Mouse (Mus musculus) embryo, embryonic 10.5 days (tissue): ENCODE results near the gene Myef2.

Experiments used
- DNase-seq: peaks from one replicate; pipeline ENCODE4 v3.0.0-alpha.2; 2015; ENCODE audit warnings: low spot score

The Myef2 gene

DNA sequence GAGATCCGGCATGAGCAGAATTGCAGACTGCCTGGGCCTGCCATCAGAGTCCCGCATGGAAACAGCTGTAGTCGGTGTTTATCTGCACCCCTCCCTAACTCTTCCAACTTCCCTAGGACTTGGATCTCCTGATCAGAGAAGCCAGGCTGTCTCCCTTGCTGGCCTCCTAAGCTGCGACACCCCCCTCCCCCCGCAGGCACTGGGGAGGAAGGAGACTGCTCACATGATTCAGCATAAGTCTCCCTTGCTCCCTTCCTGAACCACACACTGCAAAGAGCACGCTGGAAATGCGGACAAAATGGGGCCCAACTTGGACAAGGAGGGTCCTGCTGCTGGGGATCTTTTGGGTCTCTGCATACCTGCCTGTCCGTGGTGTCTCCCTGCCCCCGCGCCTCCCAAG lies 55.6 kb downstream of the Myef2 start, which contains the start of gene Slc24a5:
TSS of gene Slc24a5 (plus strand) at position 231 of the 400 bp plus-strand sequence.
- no peak for DNase-seq

DNA sequence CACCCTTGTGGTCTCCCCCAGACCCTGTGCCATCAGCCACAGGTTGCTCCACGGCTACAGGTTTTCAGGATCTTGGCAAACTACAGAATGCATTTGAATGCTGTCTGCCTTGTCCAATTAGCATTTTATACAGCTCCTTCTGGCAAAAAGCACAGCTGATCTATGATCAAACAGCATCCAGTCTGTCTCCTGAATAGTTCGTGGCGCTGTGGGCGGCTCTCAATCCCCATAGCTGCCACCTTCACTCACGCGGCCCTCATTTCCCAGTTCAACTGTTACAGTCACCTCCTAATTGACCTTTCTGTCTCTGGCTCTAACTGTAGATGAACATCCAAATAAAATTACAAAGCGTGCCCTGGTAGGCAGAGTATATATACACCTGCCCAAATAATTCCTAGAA lies 56.1 kb downstream of the Myef2 start:
- no peak for DNase-seq

DNA sequence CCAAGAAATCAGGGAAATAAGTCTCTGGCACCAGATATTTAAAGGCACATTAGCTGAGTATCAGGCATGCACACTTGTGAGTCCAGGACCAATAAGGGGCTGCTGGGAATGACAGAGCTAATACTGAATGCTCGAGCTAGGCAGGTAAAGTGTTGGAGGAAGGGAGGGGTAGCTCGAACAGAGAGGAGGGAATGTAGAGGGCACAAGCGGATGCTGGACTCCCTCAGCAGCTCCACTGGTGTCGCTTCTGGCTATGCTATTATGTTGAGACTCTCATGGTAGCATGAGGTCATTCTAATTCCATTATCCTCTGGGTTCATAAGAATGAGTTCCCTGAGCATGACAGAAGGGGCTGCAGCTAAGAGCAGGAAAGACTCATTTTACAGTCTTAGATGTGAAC lies 60.5 kb downstream of the Myef2 start:
- DNase-seq: no peak

DNA sequence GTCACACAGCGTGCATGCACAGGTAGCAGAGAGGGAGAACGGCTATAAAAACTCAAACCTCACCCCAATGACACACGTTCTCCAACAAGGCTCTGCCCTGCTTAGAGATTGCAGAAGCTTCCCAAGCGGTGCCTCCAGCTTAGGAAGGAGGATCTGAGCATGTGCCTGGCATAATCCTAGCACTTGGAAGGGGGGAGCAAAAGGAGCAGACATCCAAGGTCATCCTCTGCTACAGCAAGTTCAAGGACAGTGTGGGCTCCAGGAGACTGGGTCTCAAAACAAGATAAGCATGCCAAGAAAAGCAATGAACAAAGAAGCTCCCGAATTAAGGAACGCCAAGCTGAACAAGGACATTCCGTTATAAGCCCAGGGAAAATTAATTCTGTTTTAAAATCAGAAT lies 62.0 kb downstream of the Myef2 start:
- DNase-seq: no peak

DNA sequence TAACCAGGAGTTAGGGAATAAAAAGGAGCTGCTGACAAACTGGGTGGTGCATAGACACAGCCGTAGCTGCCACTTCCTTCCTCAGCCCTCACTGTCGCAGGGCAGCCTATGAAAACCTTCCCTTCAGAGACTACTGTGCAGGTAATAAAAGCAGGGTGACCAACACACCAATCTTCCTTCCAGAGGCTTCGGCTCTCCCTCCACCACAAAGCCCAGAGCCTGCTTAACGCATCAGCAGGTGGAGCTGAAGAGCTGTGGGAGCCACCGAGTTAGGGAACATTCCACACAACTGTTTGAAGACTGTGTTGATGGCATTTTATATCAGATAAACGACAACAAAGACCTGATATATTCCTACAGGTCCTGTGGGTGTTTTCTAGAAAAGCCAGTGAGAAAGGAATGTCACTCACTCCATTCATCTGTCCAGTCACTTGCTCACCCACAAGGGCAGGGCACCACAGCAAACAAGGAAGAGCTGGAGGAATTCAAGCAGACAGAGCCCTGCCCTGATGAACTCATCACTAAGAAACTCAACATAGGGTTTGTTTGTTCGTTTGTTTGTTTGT lies 66.1 kb downstream of the Myef2 start:
- DNase-seq: peak; percentile 36

DNA sequence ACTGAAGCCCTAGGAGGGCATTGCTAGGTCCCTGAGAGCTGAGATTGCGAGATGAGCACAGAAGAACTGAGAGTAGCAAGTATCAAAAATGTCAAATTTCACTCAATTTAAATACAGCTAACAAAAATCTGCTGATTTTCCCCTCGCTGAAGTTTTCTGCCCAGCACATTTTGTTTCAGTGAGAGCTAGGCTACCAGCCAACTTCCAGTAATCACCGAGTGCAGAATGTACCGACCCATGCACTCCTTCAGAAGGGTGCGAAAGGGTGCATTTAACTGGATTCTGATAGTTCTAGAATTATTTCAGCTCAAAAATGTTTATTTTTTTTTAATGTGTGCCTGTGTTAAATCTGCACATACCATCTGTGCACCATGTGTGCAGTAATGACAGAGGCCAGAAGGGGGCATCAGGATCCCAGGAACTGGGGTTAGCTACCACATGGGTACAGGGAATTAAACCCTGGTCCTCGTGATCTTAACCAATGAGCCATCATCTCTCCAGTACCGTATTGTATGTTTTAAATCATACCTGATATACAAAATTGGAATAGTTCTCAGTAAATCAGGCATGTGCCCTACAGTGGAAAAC lies 68.1 kb downstream of the Myef2 start:
- DNase-seq: no peak
